Mouse (Mus musculus): ENCODE measurements around the gene Impdh2.

The Impdh2 gene

GRCm38 (mm10) chr9:108569381-108570206 is 9.5 kb downstream of the Impdh2 start, which contains the start of gene Dalrd3:
Gene Dalrd3, plus strand, starts transcription at chr9:108569886.
- DNase-seq (ENCODE audit: low read depth) = peak; percentile 96

- peak; percentile 93 for DNase-seq (ENCODE audit: low read depth)
Measured at GRCm38 (mm10) chr9:108570207-108570896, 10.3 kb downstream of the Impdh2 start.

- no peak for DNase-seq (ENCODE audit: low read depth)
Measured at GRCm38 (mm10) chr9:108571401-108571973, 11.4 kb downstream of the Impdh2 start.

GRCm38 (mm10) chr9:108572321-108572720 is 12.2 kb downstream of the Impdh2 start:
- DNase-seq (ENCODE audit: low read depth) = no peak

- DNase-seq (ENCODE audit: low read depth) = peak; percentile 82
Measured at GRCm38 (mm10) chr9:108573774-108574690, 13.9 kb downstream of the Impdh2 start.

DNA sequence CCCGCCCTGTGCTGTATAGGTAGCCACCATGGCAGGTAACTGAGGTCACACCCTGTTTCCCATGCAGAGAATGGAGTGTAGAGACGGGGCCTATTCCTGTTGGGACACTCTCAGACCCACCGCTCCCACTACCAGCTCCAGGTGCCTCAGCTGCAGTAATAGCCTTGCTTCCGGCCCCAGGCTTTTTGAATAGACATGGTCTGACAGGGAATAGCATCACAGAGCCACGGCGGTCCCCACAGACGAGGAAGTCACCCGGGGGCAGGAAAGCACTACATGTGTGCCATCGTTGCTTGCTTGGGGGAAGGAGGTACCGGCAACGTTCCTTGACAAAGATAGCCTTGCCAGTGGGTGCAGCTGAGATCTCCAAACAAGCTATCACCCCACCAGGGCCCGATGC is 14.8 kb downstream of the Impdh2 start:
- no peak for DNase-seq (ENCODE audit: low read depth)

- no peak for DNase-seq (ENCODE audit: low read depth)
Measured at GRCm38 (mm10) chr9:108575321-108576297, 15.5 kb downstream of the Impdh2 start.

DNA sequence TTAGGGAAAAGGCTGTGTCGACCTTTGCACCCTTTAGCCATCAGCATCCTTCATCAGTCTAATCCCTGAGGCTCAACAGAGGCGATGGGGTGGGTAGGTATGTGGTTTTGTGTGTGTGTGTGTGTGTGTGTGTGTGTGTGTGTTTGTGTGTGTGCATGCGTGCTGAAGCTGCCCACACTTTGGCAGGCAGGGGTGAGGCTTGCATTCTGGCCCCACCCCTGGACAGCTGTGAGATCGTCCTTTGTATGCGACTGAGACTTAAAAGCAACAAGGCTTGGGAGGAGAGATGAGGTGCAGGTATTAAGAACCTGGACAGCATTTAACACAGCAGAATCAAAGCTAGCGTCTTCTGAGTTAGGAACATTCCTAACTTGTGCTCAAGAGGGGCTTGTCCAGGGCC is 16.9 kb downstream of the Impdh2 start:
- no peak for DNase-seq (ENCODE audit: low read depth)

- DNase-seq (ENCODE audit: low read depth) = peak; percentile 75
Measured at GRCm38 (mm10) chr9:108577934-108578544, 18.0 kb downstream of the Impdh2 start.

DNA sequence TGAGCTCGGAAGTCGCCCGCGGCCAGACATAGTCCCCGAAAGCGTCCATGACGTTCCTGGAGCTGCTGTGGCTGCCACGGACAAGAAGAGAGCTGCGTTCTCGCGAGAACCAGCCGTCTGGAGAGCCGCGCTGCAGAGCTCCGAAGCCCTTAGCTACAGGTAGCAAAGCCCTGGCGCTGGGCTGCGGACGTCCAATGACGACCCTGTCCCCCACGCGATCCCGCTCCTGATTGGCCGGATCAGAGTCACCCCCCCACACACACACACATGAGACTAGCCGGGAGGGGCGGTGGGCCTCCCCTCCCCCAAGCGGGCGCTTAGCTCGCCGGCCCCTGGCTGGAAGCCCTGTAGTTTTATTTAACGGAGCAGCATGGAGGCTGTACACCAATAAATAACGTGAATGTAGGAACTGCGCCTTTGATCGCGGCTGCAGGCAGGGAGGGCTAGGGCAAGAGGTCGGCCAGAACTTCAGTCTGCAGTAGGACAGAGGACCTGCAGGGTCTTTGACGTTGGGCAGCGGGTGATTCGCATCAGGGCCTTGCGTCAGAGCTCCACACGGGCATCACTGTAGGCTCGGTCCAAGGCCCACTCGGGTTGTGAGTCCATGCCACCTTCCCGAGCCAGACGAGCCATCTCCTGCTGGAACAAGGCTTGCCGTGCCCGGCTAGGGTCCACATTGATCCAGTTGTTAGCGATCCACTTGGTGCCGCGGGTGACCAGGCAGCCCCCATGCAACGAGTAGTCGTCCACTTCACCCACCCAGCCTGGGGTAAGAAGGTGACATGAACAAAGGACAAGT is 18.7 kb downstream of the Impdh2 start, which contains the start of gene Wdr6:
Gene Wdr6, minus strand, starts transcription at position 195 of the 799 bp plus-strand sequence.
- DNase-seq (ENCODE audit: low read depth) = peak; percentile 94

DNA sequence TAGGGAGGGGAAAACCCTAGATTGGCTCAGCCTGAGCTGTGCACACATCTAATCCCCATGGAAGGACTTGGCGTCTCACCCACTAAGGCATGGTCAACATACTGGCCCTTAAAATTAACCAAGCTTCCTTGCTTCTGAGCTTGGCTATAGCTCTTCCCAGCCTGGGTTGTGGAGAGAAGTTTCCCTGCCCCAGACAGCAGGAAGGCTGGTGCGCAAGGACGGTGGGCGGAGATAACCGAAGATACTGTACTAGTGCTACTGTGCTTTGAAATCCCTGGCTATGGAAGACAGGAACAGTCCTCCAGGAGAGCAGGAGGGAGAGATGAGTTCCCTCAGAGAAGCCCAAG is 19.2 kb downstream of the Impdh2 start:
- DNase-seq (ENCODE audit: low read depth) = no peak

GRCm38 (mm10) chr9:108587571-108588180 is 27.6 kb downstream of the Impdh2 start:
- no peak for DNase-seq (ENCODE audit: low read depth)

- peak; percentile 40 for DNase-seq (ENCODE audit: low read depth)
Measured at GRCm38 (mm10) chr9:108589229-108589628, 29.1 kb downstream of the Impdh2 start.

GRCm38 (mm10) chr9:108591462-108591861 is 31.4 kb downstream of the Impdh2 start:
- DNase-seq (ENCODE audit: low read depth) = no peak

DNA sequence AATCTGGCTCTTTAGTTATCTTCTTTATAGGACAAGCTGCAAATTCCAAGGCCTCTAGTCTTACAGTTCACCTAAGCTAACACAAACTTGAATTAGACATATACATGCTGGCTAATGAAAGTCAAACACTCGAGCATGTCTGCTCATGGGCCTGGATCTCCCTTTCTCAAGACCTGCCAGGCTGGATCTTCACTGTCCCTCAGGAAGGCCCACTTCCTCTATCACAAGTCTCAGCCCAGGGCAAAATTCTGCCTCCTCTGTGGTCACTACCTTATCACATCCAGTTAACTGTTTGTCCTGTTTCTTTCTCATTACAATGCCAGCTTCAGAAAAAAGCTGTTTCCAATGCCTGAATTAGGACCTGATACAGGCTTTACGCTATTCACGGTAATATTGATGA is 34.3 kb downstream of the Impdh2 start:
- no peak for DNase-seq (ENCODE audit: low read depth)

GRCm38 (mm10) chr9:108596998-108597764 is 37.1 kb downstream of the Impdh2 start, which contains the start of gene P4htm:
Gene P4htm, minus strand, starts transcription at chr9:108597667.
- DNase-seq (ENCODE audit: low read depth) = peak; percentile 72

- no peak for DNase-seq (ENCODE audit: low read depth)
Measured at GRCm38 (mm10) chr9:108599021-108599566, 39.0 kb downstream of the Impdh2 start.

DNA sequence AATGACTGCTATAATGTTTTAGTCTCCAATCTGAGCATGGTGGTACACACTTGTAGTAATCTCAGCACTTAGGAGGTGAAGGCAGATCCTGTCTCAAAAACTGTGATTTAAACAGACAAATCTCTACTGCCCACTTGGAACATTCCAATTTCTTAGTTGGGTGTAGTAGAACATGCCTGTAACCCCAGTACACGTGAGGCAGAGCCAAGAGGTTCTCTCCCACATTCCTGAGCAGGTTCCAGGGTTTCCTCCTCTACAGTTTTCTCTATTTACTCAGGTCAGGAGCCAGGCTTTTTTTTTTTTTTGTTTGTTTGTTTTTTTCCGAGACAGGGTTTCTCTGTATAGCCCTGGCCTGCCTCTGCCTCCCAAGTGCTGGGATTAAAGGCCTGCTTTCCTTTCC is 39.9 kb downstream of the Impdh2 start:
- no peak for DNase-seq (ENCODE audit: low read depth)

Data from induced T-regulatory cell, adult 2 months (primary cell).